Mouse (Mus musculus): Measurements from ENCODE around the gene Mllt11.

DNA sequence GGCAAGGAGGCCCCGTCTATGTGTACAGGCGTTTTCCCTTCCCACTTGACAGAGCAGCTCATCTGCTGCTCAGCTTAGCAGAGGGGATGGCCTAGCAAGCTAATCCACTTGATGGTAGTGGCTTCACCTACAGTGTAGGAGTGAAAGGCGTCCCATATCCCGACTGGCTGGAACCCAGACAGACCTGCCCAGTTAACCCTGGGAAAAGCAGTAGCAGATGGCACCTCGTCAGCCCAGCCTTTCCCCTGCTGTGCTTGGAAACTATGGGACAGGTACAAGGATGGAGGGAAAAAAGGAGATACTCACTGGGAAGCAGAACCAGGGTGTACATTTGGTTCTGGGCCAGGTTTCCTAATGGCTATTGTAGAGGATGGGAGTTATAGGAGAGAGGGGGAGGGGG, 18.4 kb upstream of the Mllt11 start:
- TF ChIP-seq POLR2A (IDR thresholded peaks at IDR 0.05; ENCODE audit: low read depth, low read length) (no peak), CTCF (IDR thresholded peaks at IDR 0.05; ENCODE audit: borderline replicate concordance, insufficient read depth, low read length) (no peak)
